Mouse (Mus musculus) kidney, adult 2 months (tissue): ENCODE data around the gene Cd7. TPM values are rescaled to one million over a fixed set of nuclear protein-coding genes. Genes with fewer than 3 reads are reported as not detected.
A peak's percentile ranks its signal among the peaks of the same experiment; 100 is the strongest.

Experiments
- DNase-seq: peaks from one replicate; pipeline ENCODE4 v3.0.0; 2021
- H3K27ac ChIP-seq: fragments of 200-500 bp; 2 replicates; pipeline ENCODE4 v1.5.1; 2012; ENCODE audit warnings: low read depth, low read length, control low read depth, inconsistent platforms; ENCODE audit not compliant: insufficient read depth
- H3K27me3 ChIP-seq: fragments of 200-500 bp; replicated peaks from 2 replicates; pipeline ENCODE4 v1.6.1; 2012; ENCODE audit warnings: mild to moderate bottlenecking, moderate library complexity, low read length, inconsistent platforms; ENCODE audit not compliant: control insufficient read depth, insufficient read depth
- H3K36me3 ChIP-seq: fragments of 200-500 bp; 2 replicates; pipeline ENCODE4 v1.6.1; 2012; ENCODE audit warnings: mild to moderate bottlenecking, moderate library complexity, low read length, inconsistent platforms; ENCODE audit not compliant: control insufficient read depth, insufficient read depth
- H3K4me1 ChIP-seq: fragments of 200-500 bp; 2 replicates; pipeline ENCODE4 v1.6.1; 2011; ENCODE audit warnings: low read length; ENCODE audit not compliant: control insufficient read depth, insufficient read depth
- H3K4me3 ChIP-seq: fragments of 200-500 bp; 2 replicates; pipeline ENCODE4 v1.5.1; 2011; ENCODE audit warnings: mild to moderate bottlenecking, low read depth, low read length, control low read depth; ENCODE audit not compliant: insufficient read depth
- CTCF ChIP-seq: fragments of 200-500 bp; conservative IDR thresholded peaks from 2 replicates; pipeline ENCODE4 v1.5.1; 2011; ENCODE audit warnings: low read depth, mild to moderate bottlenecking, control low read depth, low read length, moderate library complexity, mixed read lengths; ENCODE audit not compliant: insufficient read depth, insufficient read length
- POLR2A ChIP-seq: fragments of 200-500 bp; IDR thresholded peaks from one replicate; pipeline ENCODE4 v1.6.1; 2011; ENCODE audit warnings: low read depth, low read length, control low read depth
- WGBS: fragments of 180-500 bp; shearing (Covaris S2); methylation state at CpG from one replicate; pipeline ENCODE4 v1.1.7; 2018; 5-methylcytosine and 5-hydroxymethylcytosine counted together
- polyA plus RNA-seq: library from polyadenylated mRNA; depleted of rRNA; stranded (reverse); fragments of >200 nt; gene quantifications from 2 replicates; pipeline ENCODE4 v1.2.3, GENCODE M21; 2012

Cd7 gene
- polyA plus RNA-seq, 1 experiment: 3.0 TPM

DNA sequence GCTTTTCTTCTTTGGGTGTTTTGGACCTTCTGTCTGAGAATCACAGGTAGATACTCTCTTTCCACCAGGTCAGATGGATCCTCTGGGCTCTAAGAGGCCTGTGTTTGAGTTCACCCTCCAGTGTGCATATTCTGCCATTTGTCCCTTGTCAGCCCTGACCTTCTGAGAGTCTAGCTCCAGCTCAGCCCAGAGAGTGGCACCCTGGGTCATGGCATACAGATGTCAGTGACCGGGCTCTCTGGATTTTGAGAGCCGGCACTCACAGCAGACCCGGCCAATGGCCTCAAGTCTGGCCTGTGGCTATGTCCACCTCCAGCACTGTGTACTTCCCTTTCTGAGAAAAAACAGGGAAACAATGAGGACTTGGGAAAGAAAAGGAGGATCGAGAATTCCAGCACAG, 20.3 kb upstream of the Cd7 start:
- H3K4me3 ChIP-seq: no peak overlapping the region
- WGBS: 84% methylated on average over 4 of the region's 4 CpGs
- DNase-seq: no peak
- no peaks in the 10 kb centered on the region for H3K36me3 ChIP-seq
- peaks cover 34% of the 10 kb centered on the region for H3K4me1 ChIP-seq
- H3K27me3 ChIP-seq: no peaks in the 10 kb centered on the region
- peak overlapping the region; percentile 27 for H3K27ac ChIP-seq
- TF ChIP-seq CTCF: no peak
- no peak for TF ChIP-seq POLR2A

DNA sequence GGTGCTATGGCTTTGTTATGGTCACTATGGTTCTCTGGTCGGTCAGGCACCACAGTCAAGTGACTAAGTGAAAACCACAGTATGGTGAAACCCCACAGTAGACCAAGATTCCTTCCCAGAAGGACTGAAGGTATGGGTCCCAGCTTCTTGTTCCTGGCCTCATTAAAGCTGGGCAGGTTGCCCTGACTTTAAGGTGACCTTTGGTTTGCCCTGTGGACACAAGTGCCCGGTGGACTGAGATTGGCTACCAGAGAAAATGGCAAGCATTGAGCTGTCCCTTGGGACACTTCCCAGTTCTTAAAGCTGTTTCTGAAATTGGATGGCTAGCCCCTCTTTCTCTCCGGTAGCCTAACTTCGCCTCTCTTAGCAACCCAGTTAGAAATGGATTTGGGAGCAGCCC, 19.7 kb upstream of the Cd7 start:
- Histone ChIP-seq H3K27ac (peak overlapping the region; percentile 94), H3K4me3 (no peak overlapping the region), H3K36me3 (no peaks in the 10 kb centered on the region), H3K27me3 (no peaks in the 10 kb centered on the region), H3K4me1 (peaks cover 34% of the 10 kb centered on the region)
- 73% methylated on average over 4 of the region's 4 CpGs for WGBS
- DNase-seq: peak; percentile 87
- TF ChIP-seq POLR2A (no peak), CTCF (no peak)

DNA sequence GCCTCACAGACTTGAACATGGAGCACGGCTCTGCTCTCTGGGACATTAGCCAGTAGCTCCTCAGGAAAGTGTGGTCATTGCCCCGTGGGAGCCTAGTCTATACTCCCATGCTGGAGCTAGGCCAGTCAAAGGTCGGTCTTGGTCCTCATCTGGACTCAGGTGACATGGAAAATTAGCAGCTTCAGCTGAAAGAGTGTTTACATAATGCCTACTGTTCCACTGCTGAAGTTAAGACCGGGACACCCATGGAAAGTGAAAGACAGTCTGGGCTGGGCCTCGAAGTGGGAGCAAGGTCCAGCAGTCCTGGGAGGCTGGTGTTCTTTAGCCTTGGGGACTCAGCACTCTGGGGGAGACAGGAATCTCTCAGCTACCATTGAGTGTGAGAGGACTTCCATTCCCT, 18.9 kb upstream of the Cd7 start:
- DNase-seq: peak; percentile 96
- H3K4me1 ChIP-seq: peaks cover 34% of the 10 kb centered on the region
- TF ChIP-seq CTCF (no peak), POLR2A (no peak)
- no peaks in the 10 kb centered on the region for H3K27me3 ChIP-seq
- H3K4me3 ChIP-seq: no peak overlapping the region
- 50% methylated on average over 5 of the region's 5 CpGs for WGBS
- H3K36me3 ChIP-seq: no peaks in the 10 kb centered on the region
- H3K27ac ChIP-seq: peak overlapping the region; percentile 98

DNA sequence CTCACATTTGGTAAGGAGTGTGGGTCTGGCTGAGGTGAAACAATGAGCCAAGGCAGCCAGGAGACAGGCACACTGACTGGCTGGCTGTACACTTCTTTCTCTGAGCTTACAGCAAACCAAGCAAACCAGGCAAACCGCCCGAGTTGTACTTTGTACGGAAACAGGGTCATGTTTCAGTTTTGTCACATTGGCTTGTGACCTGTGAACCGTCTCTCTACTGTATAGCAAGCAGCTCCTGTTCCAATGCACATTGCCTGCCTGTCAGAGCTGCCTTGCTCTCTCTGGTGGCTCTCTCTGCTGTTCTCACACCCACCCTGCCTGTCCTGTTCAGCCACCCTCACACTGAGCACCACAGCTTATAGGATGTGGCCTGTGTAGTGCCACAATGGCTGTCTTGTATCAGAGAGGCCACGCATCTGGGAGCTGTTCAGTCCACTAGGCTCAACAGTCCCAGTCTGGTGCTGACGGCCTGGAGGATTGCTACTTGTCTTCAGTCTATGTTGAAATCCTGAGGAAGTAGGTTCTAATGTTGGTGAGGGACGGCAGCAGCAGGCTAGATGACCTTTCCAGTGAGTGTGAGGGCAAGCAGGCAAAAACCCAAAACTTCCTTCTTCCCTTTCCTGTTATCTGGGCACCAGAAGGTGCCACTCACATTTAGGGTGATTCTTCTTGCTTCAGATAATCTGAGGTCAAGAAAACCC, 17.5 kb upstream of the Cd7 start:
- no peaks in the 10 kb centered on the region for H3K36me3 ChIP-seq
- H3K4me1 ChIP-seq: peaks cover 41% of the 10 kb centered on the region
- peak overlapping the region; percentile 98 for H3K27ac ChIP-seq
- H3K27me3 ChIP-seq: no peaks in the 10 kb centered on the region
- WGBS: 33% methylated on average over 7 of the region's 7 CpGs
- DNase-seq: peak; percentile 91
- no peak for TF ChIP-seq CTCF
- TF ChIP-seq POLR2A: no peak
- no peak overlapping the region for H3K4me3 ChIP-seq

DNA sequence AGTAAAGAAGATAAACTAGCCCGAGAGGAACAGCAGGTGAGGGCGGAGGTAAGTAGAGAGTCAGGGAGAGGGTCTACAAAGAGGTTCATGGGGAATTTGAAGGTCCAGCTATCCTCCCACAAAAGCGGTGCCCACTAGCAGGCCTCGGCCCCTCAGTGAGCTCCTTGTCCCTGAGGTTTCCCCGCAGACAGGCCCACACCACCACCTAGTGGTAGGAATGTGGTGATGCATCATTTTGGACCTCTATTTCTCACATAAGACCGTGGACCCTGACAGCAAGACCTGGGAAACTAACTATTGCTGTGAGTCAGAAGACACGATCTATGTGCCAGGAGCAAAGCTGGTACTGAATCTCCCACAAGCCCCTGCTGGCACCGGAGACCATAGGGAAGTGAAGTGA, 14.3 kb upstream of the Cd7 start:
- peak; percentile 90 for DNase-seq
- TF ChIP-seq POLR2A (no peak), CTCF (peak; percentile 93)
- H3K4me1 ChIP-seq: peaks cover 32% of the 10 kb centered on the region
- WGBS: 19% methylated on average over 8 of the region's 8 CpGs
- H3K4me3 ChIP-seq: no peak overlapping the region
- H3K27me3 ChIP-seq: no peaks in the 10 kb centered on the region
- H3K36me3 ChIP-seq: no peaks in the 10 kb centered on the region
- no peak overlapping the region for H3K27ac ChIP-seq

DNA sequence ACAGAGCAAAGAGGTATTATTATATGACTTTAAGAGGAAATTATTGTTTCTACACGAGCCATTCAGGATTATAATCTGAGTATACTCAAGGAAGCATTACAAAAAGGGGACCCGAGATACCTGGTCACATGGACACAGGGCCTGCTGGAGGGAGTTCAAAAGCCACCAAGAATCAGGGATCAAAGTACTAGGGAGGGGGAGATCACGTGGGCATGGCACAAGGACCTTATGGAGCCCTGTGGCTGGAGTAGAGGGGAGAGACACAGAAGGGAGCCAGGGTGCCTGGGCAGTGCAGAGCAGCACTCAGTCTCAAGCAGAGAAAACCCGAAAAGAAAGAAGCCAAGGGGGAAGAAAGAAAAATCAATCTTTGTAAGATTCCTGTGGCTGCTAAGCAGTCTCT, 13.2 kb upstream of the Cd7 start:
- 56% methylated on average over 4 of the region's 4 CpGs for WGBS
- H3K27me3 ChIP-seq: no peaks in the 10 kb centered on the region
- peak overlapping the region; percentile 26; the same call in 1 of the 2 replicates for H3K27ac ChIP-seq
- no peak for TF ChIP-seq CTCF
- TF ChIP-seq POLR2A: no peak
- no peaks in the 10 kb centered on the region for H3K36me3 ChIP-seq
- no peak overlapping the region for H3K4me3 ChIP-seq
- peaks cover 24% of the 10 kb centered on the region for H3K4me1 ChIP-seq
- peak; percentile 85 for DNase-seq

DNA sequence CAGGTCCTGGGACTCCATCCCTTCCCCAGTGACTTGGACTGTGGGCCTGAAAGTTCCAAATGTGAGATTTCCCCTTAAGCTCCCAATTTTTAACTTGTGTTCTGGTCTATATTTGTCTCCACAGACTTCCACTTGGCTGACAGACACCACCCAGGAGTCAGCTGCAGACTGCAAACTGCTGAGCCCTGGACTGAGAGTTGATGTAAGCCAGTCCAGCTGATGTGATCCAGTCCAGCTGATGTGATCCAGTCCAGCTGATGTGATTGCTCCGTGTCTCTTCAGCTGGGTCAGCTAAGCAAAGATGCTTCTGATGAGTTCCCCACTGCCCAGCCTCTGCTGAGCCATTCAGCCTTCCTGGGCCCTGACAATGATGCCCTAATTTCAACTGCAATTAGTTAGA, 12.6 kb upstream of the Cd7 start:
- Histone ChIP-seq H3K27me3 (no peaks in the 10 kb centered on the region), H3K4me1 (peaks cover 19% of the 10 kb centered on the region), H3K4me3 (no peak overlapping the region), H3K36me3 (no peaks in the 10 kb centered on the region), H3K27ac (no peak overlapping the region)
- no peak for DNase-seq
- WGBS: 50% methylated on average over 1 of the region's 1 CpGs
- no peak for TF ChIP-seq POLR2A
- TF ChIP-seq CTCF: no peak
